Mouse (Mus musculus) embryonic stem cell, embryonic (primary cell): Measurements from ENCODE around the gene Heg1.

Experiments
- CTCF ChIA-PET, 4 experiments: fragments of 300-600 bp in 2 of 4; fragments of 350-600 bp in 2 of 4; sonication (Branson Sonifier 250); formaldehyde crosslinking; loops; one replicate each; lab custom pipeline; 2022; ENCODE audit warnings: inconsistent platforms in 2 of 4; lab: Charles Lee
- POLR2A ChIA-PET, 4 experiments: fragments of 300-600 bp in 2 of 4; fragments of 350-600 bp in 2 of 4; sonication (Branson Sonifier 250); formaldehyde crosslinking; loops; one replicate each; lab custom pipeline; 2022; ENCODE audit warnings: antibody characterized with exemption in 4 of 4, inconsistent platforms in 1 of 4; lab: Charles Lee

Heg1 gene

DNA sequence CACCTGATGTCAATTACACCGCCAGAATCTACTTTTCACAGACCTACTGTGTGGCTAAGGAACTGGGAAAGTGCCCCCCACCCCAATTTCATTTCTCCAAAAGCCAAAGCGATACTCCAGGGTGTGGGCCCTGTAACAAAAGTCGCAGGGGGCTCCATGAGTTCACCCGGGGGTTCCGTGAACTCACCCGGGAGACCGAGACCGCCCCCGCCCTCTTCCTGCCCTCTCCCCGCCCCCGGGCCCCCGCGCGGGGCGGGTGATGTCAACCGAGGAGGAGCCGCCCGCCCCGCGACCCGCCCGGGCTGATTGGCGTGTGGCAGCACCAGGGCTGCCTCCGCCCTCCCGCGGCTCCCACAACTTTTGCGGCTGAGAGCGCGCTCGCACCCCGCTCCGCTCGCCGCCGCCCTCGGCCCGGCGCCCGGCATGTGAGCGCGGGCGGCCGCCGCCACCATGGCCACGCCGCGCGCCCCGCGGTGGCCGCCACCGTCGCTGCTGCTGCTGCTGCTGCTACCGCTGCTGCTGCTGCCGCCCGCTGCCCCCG is at the start of gene Heg1:
TSS of gene Heg1 (plus strand) at position 209 of the 541 bp plus-strand sequence.
- POLR2A ChIA-PET = no interaction called here
- CTCF ChIA-PET = no interaction called here

DNA sequence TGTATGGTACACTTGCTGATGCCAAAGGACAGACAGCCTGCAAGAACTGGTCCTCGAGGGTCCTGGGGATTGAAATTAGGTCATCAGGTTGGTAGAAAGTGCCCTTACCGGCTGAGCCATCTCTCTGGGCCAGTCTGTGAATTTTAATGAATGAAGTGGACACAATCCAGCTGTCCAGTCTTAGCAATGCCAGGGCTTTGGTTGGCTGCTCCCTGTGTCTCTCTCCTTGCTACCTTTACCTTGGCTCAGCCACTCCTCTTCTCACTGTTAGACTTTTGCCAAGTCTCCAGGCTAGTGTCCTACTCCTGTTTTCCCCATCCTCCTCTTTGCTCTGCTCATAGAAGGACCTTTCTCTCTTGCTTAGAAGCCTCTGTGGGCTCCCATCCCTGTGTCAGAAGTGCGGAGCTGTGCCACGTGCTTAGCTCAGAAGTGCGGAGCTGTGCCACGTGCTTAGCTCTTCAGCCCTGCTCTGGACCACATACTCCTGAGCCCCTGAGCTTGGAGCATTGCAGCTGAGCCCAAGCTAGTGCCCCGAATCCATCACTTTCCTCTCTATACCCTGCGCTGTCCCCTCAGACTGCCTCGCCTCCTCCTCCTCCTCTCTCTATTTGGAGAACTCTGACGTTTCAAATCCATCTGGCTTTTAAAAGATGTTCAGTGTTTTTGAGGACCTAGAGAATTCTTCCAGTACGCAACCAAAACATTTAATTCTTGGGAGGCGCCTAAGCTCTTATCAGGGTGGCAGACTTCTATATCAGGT is 48.2 kb upstream of the Heg1 start:
- ChIA-PET CTCF (no interaction called here), POLR2A (interaction anchor here in 2 of 4 experiments (0.8 to 1.7 kb wide), 8 partner anchors 8 to 384 kb away, joined by 3 to 6 read pairs (median 4); partner anchors contain the start of gene Snx4 (in 1 of the 2))

DNA sequence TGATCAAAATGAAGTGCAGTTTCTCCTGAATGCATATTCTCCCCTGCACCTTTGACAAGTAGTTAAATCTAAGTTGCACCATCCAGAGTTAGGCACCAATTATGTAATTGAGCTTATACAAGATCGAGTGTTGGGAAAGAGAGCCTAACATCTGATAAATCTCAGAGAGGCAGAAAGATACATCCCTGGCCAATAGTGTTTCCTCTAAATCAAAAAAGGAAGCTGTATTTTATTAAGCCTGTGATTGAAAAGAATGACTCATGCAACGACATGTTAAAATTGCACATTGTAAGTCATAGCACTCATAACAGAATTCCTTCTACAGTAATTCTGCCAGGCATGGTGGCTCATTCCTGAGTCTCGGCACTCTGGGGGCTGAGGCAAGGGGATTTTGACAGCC is 42.4 kb upstream of the Heg1 start:
- ChIA-PET CTCF (no interaction called here), POLR2A (interaction anchor here in 1 of 4 experiments (1.5 kb wide), 1 partner anchor 28 kb away, joined by 3 read pairs; no protein-coding TSS in a partner anchor)

DNA sequence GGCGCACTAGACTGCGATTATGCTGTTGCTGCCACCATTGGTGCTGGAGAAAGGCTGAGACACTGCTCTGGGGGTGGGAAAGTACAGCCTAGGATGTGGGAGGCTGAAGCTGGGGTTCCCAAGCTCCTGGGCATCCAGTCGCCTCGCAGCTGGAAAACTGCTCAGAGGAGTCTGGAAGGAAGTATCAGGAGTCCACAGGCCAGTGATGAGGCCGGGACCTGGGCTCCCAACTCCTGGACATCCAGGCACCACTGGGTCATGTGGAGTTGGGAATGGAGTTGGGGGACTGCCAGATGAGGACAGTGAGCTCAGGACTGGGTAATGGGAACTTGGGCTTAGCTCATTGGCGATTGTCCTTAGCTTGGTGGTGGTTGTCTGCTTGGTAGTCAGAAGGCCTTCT is 31.1 kb upstream of the Heg1 start:
- CTCF ChIA-PET = no interaction called here
- POLR2A ChIA-PET = interaction anchor here in 2 of 4 experiments (1.2 to 1.5 kb wide), 2 partner anchors 8 to 9 kb away, joined by 5 read pairs; no protein-coding TSS in a partner anchor

DNA sequence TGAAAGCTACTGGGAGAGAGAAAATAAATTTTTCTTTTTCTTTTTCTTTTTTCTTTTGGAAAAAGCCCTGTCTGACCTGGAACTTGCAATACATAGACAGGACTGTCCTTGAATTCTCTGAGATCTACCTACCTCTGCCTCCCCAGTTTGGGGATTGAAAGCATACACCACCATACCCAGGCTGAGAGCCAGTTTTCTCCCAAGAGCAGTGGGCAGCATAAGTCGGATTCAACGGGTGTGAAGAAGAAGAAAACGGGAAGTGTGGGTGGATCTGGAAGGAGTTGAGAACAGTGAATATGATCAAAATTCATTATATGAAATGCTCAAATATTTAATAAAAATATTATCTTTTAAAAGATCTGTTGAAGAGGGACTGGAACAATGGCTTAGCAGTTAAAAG is 28.7 kb upstream of the Heg1 start:
- ChIA-PET CTCF (no interaction called here), POLR2A (no interaction called here)

DNA sequence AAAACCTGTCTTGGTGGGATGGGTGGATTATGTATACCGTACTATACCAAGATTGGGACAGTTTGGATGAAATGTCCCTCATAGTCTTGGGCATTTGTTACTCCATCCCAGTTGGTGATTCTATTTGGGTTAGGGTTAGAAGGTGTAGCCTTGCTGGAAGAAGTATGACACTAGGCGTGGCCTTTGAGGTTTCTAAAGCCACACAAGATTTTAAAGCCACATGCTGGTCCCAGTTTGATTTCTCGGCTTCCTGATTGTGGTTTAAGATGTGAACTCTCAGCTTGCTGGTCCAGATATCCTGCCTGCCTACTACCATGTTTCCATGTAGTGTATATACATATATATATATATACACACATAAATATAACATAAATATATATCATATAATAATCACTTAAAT is 27.0 kb upstream of the Heg1 start:
- POLR2A ChIA-PET = no interaction called here
- CTCF ChIA-PET = interaction anchor here in 1 of 4 experiments (0.7 kb wide), 1 partner anchor 45 kb away, joined by 3 read pairs; no protein-coding TSS in a partner anchor

DNA sequence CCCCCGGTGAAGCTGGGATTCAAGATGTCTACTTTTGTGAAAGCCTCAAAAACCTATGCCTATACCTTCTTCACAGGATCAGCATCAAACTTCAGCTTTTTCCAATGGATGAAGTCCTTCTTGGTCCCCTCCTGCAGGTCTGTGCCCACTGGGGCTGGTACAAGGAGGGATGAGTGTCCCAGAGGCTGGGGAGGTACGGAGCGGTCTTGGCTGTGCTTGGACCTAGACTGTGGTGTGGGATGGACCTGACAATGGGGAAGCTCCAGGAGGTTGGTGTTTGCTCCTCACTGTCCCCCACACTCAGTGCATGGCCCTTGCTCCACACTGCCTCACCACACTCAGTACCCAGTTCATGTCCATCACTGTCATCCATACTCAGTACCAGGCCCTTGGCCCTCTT is 26.0 kb upstream of the Heg1 start:
- POLR2A ChIA-PET = interaction anchor here in 1 of 4 experiments (0.8 kb wide), 1 partner anchor 14 kb away, joined by 3 read pairs; no protein-coding TSS in a partner anchor
- CTCF ChIA-PET = no interaction called here

DNA sequence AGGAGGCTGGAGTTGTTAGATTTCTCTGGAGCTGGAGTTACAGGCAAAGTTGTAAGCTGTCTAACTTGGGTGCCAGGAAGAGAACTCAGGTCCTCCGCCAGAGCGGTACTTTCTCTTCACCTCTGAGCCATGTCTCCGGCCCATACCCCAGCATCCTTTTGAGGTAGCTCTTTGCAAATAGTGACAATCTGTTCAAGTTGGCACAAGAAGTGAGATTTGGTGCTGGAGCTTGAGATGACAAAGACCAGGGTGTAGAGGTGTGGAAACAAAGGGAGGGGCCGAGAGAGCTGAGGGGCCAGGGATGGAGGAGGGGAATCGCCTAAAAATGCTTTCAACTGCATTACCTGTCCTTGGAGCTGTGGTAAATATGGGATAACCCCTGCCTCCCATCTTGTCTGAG is 24.6 kb upstream of the Heg1 start:
- CTCF ChIA-PET = interaction anchor here in 2 of 4 experiments (0.5 to 1.2 kb wide), 2 partner anchors 13 to 99 kb away, joined by 4 to 5 read pairs; no protein-coding TSS in a partner anchor
- POLR2A ChIA-PET = interaction anchor here in 2 of 4 experiments (0.6 to 1.7 kb wide), 12 partner anchors 9 to 93 kb away, joined by 3 to 7 read pairs (median 4); no protein-coding TSS in a partner anchor

DNA sequence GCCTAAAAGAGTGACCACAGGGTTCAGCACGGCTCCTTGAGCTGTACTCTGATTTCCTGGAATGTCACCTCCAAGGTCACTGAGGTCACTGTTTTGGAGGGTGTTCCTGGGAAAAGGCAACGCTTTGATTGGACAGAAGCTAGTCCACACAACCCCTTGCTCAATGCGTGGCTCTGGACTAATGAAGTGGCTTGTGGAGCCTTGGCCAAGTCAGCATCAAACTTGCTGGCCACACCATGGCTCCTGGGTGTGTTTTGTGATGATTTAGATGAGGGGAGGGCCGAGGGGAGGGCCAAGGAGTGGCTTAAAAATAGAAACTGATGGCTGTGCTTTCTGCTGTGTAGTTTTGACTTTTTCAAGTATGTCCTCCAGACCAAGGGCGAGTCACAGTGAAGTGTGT is 24.0 kb upstream of the Heg1 start:
- ChIA-PET POLR2A (interaction anchor here in 2 of 4 experiments (0.6 to 1.7 kb wide), 11 partner anchors 8 to 94 kb away, joined by 3 to 7 read pairs (median 4); no protein-coding TSS in a partner anchor), CTCF (interaction anchor here in 3 of 4 experiments (0.5 to 1.2 kb wide), 3 partner anchors 12 to 615 kb away, joined by 3 to 5 read pairs (median 4); no protein-coding TSS in a partner anchor)

DNA sequence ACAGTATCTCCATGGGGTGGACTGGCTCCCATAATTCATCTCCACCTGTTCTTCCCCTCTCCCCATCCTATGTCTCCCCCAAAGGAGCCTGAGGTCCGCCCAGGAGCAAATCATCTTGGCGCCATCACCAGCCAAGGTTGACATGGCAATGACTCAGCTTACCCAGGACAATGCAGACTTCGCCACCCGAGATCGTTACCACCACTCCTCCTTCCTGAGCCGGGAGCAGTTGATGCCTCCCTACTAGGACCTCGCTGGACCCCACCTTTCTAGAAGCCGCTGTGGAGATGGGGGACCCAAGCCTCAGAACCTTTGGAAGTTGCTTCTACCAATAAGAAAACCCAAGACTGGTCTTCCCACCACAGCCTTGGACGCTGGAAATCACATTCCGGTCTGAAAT is 21.3 kb upstream of the Heg1 start:
- CTCF ChIA-PET = no interaction called here
- POLR2A ChIA-PET = no interaction called here

DNA sequence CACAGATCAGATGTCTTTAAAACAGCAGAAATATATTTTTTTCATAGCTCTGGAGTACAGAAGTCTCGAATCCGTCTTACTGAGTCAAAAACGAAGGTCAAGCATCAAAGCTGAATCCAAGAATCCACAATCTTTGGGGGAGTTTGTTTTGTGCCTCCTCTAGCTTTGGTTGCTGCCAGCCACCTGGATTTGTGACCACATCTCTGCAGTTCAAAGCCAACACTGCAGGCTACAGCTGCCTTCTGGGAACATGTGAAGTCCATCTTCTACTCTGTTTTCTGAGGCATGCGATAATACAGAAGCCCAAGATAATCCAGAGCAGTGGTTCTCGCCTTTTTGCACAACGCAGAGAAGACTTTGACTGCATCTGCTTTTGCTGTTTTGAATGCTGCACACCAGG is 17.9 kb upstream of the Heg1 start:
- CTCF ChIA-PET = interaction anchor here in 2 of 4 experiments (0.6 kb wide), 2 partner anchors 26 to 889 kb away, joined by 3 to 5 read pairs; no protein-coding TSS in a partner anchor
- POLR2A ChIA-PET = no interaction called here

DNA sequence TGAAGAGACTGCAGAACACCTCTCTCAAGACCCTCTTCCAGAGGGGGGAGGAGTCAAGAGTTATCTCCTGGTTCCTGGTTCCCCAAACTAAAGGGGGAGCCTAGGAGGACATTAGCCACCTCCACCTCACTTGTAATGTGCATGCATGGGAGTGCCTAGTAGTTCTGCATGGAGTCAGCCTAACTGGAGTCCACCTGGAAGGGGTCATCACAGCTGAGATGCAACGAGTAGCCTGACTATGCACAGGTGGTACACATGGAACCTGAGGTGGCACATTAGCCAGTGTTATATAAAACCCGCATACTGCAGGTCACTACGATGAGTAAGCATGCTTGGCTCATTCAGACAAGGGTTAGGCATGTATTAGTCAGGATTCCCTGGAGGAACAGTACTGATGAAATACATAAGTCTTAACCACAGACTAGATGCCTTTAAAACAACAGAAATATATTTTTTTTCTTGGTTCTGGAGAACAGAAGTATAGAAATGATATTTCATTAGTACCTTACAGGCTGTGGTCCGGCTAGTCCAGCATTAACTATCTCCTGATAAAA is 17.1 kb upstream of the Heg1 start:
- CTCF ChIA-PET = interaction anchor here in 1 of 4 experiments (0.7 kb wide), 1 partner anchor 13 kb away, joined by 4 read pairs; no protein-coding TSS in a partner anchor

DNA sequence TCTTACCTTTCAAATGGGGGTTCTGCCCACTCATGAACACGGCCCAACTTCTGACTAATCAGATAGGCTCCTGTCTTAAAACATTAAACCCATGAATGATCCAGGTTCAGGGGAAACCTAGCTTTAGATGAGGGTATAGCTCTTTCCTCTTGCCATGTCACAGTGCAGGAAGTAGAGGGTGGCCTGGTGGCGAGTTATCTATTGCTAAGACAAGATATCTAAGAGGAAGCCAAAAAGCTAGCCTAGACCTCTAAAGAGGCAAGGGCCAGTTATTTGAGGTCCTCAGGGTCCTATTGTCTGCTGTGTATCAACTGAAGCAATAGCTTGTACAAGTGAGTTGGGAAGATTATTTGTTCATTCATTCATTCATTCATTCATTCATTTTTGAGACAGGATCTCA is 15.7 kb upstream of the Heg1 start:
- POLR2A ChIA-PET = interaction anchor here in 3 of 4 experiments (0.6 to 1.3 kb wide), 6 partner anchors 9 to 264 kb away, joined by 3 to 5 read pairs (median 4); no protein-coding TSS in a partner anchor
- CTCF ChIA-PET = interaction anchor here in 1 of 4 experiments (0.5 kb wide), 1 partner anchor 660 kb away, joined by 4 read pairs; no protein-coding TSS in a partner anchor

More for the DNA sequence above, 17.1 kb upstream of the Heg1 start:
- POLR2A ChIA-PET = interaction anchor here in 1 of 4 experiments (0.7 kb wide), 1 partner anchor 41 kb away, joined by 3 read pairs; no protein-coding TSS in a partner anchor

DNA sequence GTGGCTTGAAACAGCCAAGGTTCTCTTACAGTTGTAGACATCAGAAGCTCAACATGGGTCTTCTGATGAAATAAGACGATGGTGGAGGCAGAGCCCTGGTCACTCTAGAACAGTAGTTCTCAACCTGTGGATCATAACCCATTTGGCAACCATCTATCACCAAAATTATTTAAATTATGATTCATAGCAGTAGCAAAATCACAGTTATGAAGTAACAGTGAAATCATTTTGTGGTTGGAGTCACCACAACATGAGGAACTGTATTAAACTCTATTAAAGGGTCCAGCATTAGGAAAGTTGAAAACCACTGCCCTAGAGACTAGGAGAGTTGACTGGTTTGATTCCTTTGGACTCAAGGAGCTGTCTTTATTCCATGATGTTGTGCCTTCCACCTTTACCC is 15.1 kb upstream of the Heg1 start:
- POLR2A ChIA-PET = interaction anchor here in 2 of 4 experiments (0.6 to 1.3 kb wide), 4 partner anchors 10 to 263 kb away, joined by 3 to 5 read pairs (median 4); no protein-coding TSS in a partner anchor
- CTCF ChIA-PET = no interaction called here

DNA sequence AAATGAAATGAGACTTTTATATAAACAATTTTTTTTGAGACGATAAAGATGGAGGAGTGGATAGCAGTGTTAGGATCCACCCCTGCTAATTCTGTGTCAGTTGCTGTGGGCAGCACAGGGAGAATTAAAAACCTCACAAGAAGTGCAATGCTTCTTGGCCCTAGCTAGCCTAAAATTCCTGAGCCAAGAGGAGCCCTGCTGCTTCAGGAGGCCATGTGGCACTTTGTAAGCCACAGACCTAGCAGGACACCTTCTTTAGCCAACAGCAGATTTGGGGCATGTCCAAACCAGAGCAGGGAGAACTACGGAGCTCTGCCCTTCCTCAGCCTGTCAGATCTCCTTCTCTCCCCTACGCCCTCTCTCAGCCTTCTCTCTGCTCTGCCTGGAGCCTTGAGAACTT is 13.8 kb upstream of the Heg1 start:
- CTCF ChIA-PET = no interaction called here
- POLR2A ChIA-PET = no interaction called here

DNA sequence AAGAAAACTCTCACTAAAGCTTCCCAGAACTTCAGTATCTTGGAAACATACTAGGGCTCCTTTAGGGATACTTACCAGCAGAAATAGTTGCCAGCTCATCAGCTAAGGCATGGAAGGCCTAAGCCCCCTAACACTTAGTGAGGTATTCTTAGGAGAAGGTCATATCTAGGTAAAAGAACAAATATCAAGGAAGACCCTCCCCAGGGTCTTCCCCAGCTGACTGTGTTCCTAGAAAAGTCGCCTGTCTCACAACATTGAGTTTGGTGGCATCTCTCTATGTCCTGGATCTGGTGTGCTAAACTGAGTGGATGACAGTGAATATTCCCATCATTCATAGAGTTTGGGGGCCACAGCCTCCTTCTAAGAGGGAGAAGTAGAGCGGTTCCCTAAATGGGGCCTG is 13.2 kb upstream of the Heg1 start:
- CTCF ChIA-PET = no interaction called here
- POLR2A ChIA-PET = no interaction called here

DNA sequence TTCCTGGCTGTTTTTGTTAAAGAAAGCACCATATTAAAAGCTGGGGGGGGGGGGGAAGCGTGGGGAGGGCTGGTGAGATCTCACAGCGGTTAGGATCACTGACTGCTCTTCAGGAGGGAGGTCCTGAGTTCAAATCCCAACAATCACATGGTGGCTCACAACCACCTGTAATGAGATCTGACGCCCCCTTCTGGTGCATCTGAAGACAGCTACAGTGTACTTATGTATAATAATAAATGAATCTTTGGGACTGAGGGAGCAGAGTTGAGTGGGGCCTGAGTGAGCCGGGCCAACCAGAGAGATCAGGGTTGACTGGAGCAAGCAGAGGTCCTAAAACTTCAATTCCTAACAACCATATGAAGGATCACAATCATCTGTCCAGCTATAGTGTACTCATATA is 12.0 kb upstream of the Heg1 start:
- POLR2A ChIA-PET = interaction anchor here in 1 of 4 experiments (0.7 to 1.0 kb wide), 2 partner anchors 8 to 10 kb away, joined by 3 read pairs; no protein-coding TSS in a partner anchor
- CTCF ChIA-PET = interaction anchor here in 3 of 4 experiments (0.7 to 1.5 kb wide), 7 partner anchors 8 to 129 kb away, joined by 3 to 8 read pairs (median 4); no protein-coding TSS in a partner anchor

DNA sequence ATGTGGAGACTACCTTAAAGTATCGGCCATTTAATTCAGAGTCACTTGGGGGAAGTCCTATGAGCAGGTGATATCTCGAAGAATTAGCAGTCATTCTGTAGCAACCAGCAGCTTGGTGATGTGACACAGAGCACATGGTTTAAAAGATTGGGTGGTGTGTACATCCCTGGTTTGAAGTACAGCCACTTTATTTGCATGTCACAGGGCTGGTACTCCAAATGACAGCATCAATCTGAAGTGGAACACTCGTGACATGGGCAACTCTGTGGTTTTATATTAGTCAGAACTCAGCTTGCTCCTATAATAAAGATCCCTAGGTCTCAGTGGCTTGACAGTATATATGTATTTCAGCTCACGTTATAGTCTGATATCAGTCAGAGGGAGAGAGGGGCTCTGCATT is 11.5 kb upstream of the Heg1 start:
- ChIA-PET CTCF (interaction anchor here in 3 of 4 experiments (0.7 to 1.5 kb wide), 7 partner anchors 8 to 130 kb away, joined by 3 to 8 read pairs (median 4); no protein-coding TSS in a partner anchor), POLR2A (interaction anchor here in 1 of 4 experiments (0.7 to 1.0 kb wide), 2 partner anchors 8 to 10 kb away, joined by 3 read pairs; no protein-coding TSS in a partner anchor)
